Mouse (Mus musculus) megakaryocyte, embryonic 14.5 days (primary cell): ENCODE measurements around the gene Dppa1. TPM values are rescaled to one million over a fixed set of nuclear protein-coding genes. Genes with fewer than 3 reads are reported as not detected.
"Not testable (repeated sequence)": the region's sequence is repeated elsewhere in the genome, so short reads cannot be mapped to it uniquely, and the experiment has no call there.

Experiments
- H3K27me3 ChIP-seq: replicated peaks from 2 replicates; pipeline ENCODE3; 2012; ENCODE audit warnings: inconsistent platforms
- H3K36me3 ChIP-seq: replicated peaks from 2 replicates; pipeline ENCODE3; 2012; ENCODE audit warnings: low read length, inconsistent platforms, mixed read lengths
- H3K4me1 ChIP-seq: 2 replicates; pipeline ENCODE4 v1.6.1; 2012; ENCODE audit warnings: inconsistent platforms
- H3K4me3 ChIP-seq: replicated peaks from 2 replicates; pipeline ENCODE3; 2012; ENCODE audit warnings: moderate library complexity, mild to moderate bottlenecking, inconsistent platforms
- H3K9me3 ChIP-seq: 2 replicates; pipeline ENCODE4 v1.6.1; 2012; ENCODE audit warnings: inconsistent platforms
- FLI1 ChIP-seq: IDR thresholded peaks from 2 replicates; pipeline ENCODE4 v1.6.1; 2012; ENCODE audit warnings: low read length, inconsistent platforms, mixed read lengths
- GATA1 ChIP-seq: IDR thresholded peaks from 3 replicates; pipeline ENCODE4 v1.6.1; 2012; ENCODE audit warnings: mixed read lengths, low read length, inconsistent platforms, borderline replicate concordance
- polyA plus RNA-seq: library from polyadenylated mRNA; stranded (reverse); fragments of >175 nt; gene quantifications from 2 replicates; pipeline ENCODE4 v1.2.3, GENCODE M21; 2012; ENCODE audit warnings: low replicate concordance; ENCODE audit not compliant: insufficient read depth

The Dppa1 gene
- polyA plus RNA-seq: not detected in 2 replicates

GRCm38 (mm10) chr11:46629211-46629795, at the start of gene Dppa1:
Dppa1 (minus strand) TSS chr11:46629261.
- TF ChIP-seq FLI1 (no peak), GATA1 (no peak)
- Histone ChIP-seq H3K9me3 (no peaks in the 10 kb centered on the region), H3K36me3 (no peaks in the 10 kb centered on the region), H3K27me3 (peaks cover 1% of the 10 kb centered on the region), H3K4me3 (no peak within 1 kb of the TSS), H3K4me1 (peaks cover 11% of the 10 kb centered on the region)

GRCm38 (mm10) chr11:46667938-46668337, 38.9 kb upstream of the Dppa1 start:
- H3K4me3 ChIP-seq: no peak overlapping the region
- H3K36me3 ChIP-seq: no peaks in the 10 kb centered on the region
- peaks cover 5% of the 10 kb centered on the region; the same call in 1 of the 2 replicates for H3K4me1 ChIP-seq
- no peaks in the 10 kb centered on the region for H3K9me3 ChIP-seq
- TF ChIP-seq FLI1: no peak
- TF ChIP-seq GATA1: no peak
- peaks cover 3% of the 10 kb centered on the region for H3K27me3 ChIP-seq

GRCm38 (mm10) chr11:46667105-46667504, 38.0 kb upstream of the Dppa1 start:
- H3K36me3 ChIP-seq: no peaks in the 10 kb centered on the region
- no peaks in the 10 kb centered on the region for H3K9me3 ChIP-seq
- peaks cover 5% of the 10 kb centered on the region; the same call in 1 of the 2 replicates for H3K4me1 ChIP-seq
- TF ChIP-seq FLI1: no peak
- no peak for TF ChIP-seq GATA1
- H3K27me3 ChIP-seq: peaks cover 3% of the 10 kb centered on the region
- no peak overlapping the region for H3K4me3 ChIP-seq

GRCm38 (mm10) chr11:46665599-46666522, 36.8 kb upstream of the Dppa1 start:
- TF ChIP-seq FLI1: no peak
- TF ChIP-seq GATA1: no peak
- H3K4me1 ChIP-seq: peaks cover 5% of the 10 kb centered on the region; the same call in 1 of the 2 replicates

GRCm38 (mm10) chr11:46663215-46663614, 34.2 kb upstream of the Dppa1 start:
- H3K27me3 ChIP-seq: peaks cover 3% of the 10 kb centered on the region
- TF ChIP-seq GATA1 (no peak), FLI1 (no peak)
- H3K36me3 ChIP-seq: no peaks in the 10 kb centered on the region
- H3K9me3 ChIP-seq: no peaks in the 10 kb centered on the region
- H3K4me1 ChIP-seq: peaks cover 5% of the 10 kb centered on the region; the same call in 1 of the 2 replicates
- no peak overlapping the region for H3K4me3 ChIP-seq

More at GRCm38 (mm10) chr11:46665599-46666522, 36.8 kb upstream of the Dppa1 start:
- H3K36me3 ChIP-seq: no peaks in the 10 kb centered on the region
- no peak overlapping the region for H3K4me3 ChIP-seq
- H3K9me3 ChIP-seq: no peaks in the 10 kb centered on the region
- peaks cover 3% of the 10 kb centered on the region for H3K27me3 ChIP-seq

GRCm38 (mm10) chr11:46652476-46652875, 23.4 kb upstream of the Dppa1 start:
- Histone ChIP-seq H3K9me3 (no peaks in the 10 kb centered on the region), H3K36me3 (no peaks in the 10 kb centered on the region), H3K27me3 (no peaks in the 10 kb centered on the region), H3K4me3 (no peak overlapping the region), H3K4me1 (no peaks in the 10 kb centered on the region)
- TF ChIP-seq GATA1: no peak
- TF ChIP-seq FLI1: no peak

GRCm38 (mm10) chr11:46649655-46650054, 20.6 kb upstream of the Dppa1 start:
- not testable (repeated sequence) for H3K36me3 ChIP-seq, H3K4me1 ChIP-seq, H3K4me3 ChIP-seq, H3K9me3 ChIP-seq, H3K27me3 ChIP-seq

GRCm38 (mm10) chr11:46644824-46645223, 15.8 kb upstream of the Dppa1 start:
- Histone ChIP-seq H3K4me1 (no peaks in the 10 kb centered on the region), H3K36me3 (no peaks in the 10 kb centered on the region), H3K27me3 (no peaks in the 10 kb centered on the region), H3K9me3 (no peaks in the 10 kb centered on the region), H3K4me3 (no peak overlapping the region)
- no peak for TF ChIP-seq FLI1

GRCm38 (mm10) chr11:46636568-46636967, 7.5 kb upstream of the Dppa1 start:
- Histone ChIP-seq H3K9me3 (no peaks in the 10 kb centered on the region), H3K27me3 (no peaks in the 10 kb centered on the region), H3K4me1 (0 out of 2 replicates have a peak, but pooled peaks cover 3% of the 10 kb centered on the region), H3K4me3 (no peak overlapping the region), H3K36me3 (no peaks in the 10 kb centered on the region)
- TF ChIP-seq GATA1: no peak

- H3K9me3 ChIP-seq, H3K27me3 ChIP-seq, H3K36me3 ChIP-seq, H3K4me3 ChIP-seq: not testable (repeated sequence)
- peaks cover 11% of the 10 kb centered on the region for H3K4me1 ChIP-seq
Measured at GRCm38 (mm10) chr11:46635516-46635915, 6.5 kb upstream of the Dppa1 start.

- Histone ChIP-seq H3K4me3 (no peak overlapping the region), H3K9me3 (no peaks in the 10 kb centered on the region), H3K27me3 (peaks cover 1% of the 10 kb centered on the region), H3K4me1 (peaks cover 11% of the 10 kb centered on the region), H3K36me3 (no peaks in the 10 kb centered on the region)
- no peak for TF ChIP-seq GATA1
- TF ChIP-seq FLI1: no peak
Measured at GRCm38 (mm10) chr11:46631635-46632034, 2.6 kb upstream of the Dppa1 start.
